ENCODE assay signal across 10 mouse cellular contexts in genomic region chr5:125411972-125412530, GRCm38 (mm10). TPM values are rescaled to one million over a fixed set of nuclear protein-coding genes. Genes with fewer than 3 reads are reported as not detected.
DNase-seq lines count a peak whose midpoint lies in the region; ATAC-seq and TF ChIP-seq lines count a peak whose summit lies in the region.
"Had no signal": no experiment of that assay in that cellular context is flagged by ENCODE, and none has a peak within 500 bp of the region (broad histone marks: within the 10 kb centered on the region; RNA-seq: fewer than 3 reads in every experiment).

No protein-coding gene starts in this region.

- peak; percentile 51 to 67 for DNase-seq in frontal cortex, postnatal 25 days (ENCODE audit: low spot score in 2 of 2)
- DNase-seq in urinary bladder, postnatal 36 days (ENCODE audit: low spot score in 2 of 2): peak; percentile 34 to 54
- DNase-seq in urinary bladder, adult 18-20 months (ENCODE audit: low spot score in 2 of 2): no peak
- DNase-seq in layer of hippocampus, adult 2 months (ENCODE audit: low spot score in 2 of 2): peak in 1 of 2 experiments; percentile 82
- peak; percentile 71 for DNase-seq in mesoderm, embryonic 11.5 days (ENCODE audit: low read depth, low spot score)
- DNase-seq in thymus, postnatal 14 days: peak; percentile 88

- ATAC-seq in frontal cortex, adult (ENCODE audit: low TSS enrichment): no peak
- peak; percentile 40; the same call in 1 of the 2 replicates for ATAC-seq in common myeloid progenitor, adult 5-6 weeks (replicated peaks; ENCODE audit: low read depth, poor library complexity, severe bottlenecking)

- TF ChIP-seq CTCF in layer of hippocampus, adult 2 months (conservative IDR thresholded peaks at IDR 0.05): peak; percentile 78

- no peak overlapping the region for H3K27ac ChIP-seq in layer of hippocampus, adult 2 months
- H3K27ac ChIP-seq: embryonic facial prominence, embryonic 15.5 days; limb, embryonic 13.5 days had no signal

- no peak overlapping the region for H3K4me3 ChIP-seq in layer of hippocampus, adult 2 months
- H3K4me3 ChIP-seq: embryonic facial prominence, embryonic 15.5 days; limb, embryonic 13.5 days had no signal

RNA-seq across cellular contexts. Expression of gene Dhx37, which starts 21.9 kb away (rescaled TPM):
- 19.8 and 72.8 TPM in 2 replicates for total RNA-seq in common myeloid progenitor, adult 5-6 weeks (2017)
- total RNA-seq in layer of hippocampus, adult 2 months (2021): 10 to 100 TPM; 15.2 to 15.6 TPM

RNA-seq across cellular contexts. Expression of gene Ubc, which starts 22.0 kb away (rescaled TPM):
- total RNA-seq in common myeloid progenitor, adult 5-6 weeks (2017): 252 and 273 TPM in 2 replicates
- total RNA-seq in layer of hippocampus, adult 2 months (2021): 100 to 1,000 TPM; 713 to 818 TPM

RNA-seq across cellular contexts. Expression of gene Gm10382, which starts 22.9 kb away (rescaled TPM):
- total RNA-seq in common myeloid progenitor, adult 5-6 weeks (2017): 1.2 TPM in 1 of 2 replicates, not detected in the other
- total RNA-seq in layer of hippocampus, adult 2 months (2021): not detected

RNA-seq across cellular contexts. Expression of gene Bri3bp, which starts 29.3 kb away (rescaled TPM):
- 32.7 and 32.8 TPM in 2 replicates for total RNA-seq in common myeloid progenitor, adult 5-6 weeks (2017)
- total RNA-seq in layer of hippocampus, adult 2 months (2021): 100 to 1,000 TPM in 1 of 2 experiments, 10 to 100 TPM in 1; 93.2 to 107 TPM

Comparison
In these comparisons a context has a peak if more than half of its experiments do, and no peak if none do; other contexts are left out.
1. DNase-seq: peak in frontal cortex, postnatal 25 days (2 of 2), urinary bladder, postnatal 36 days (2 of 2), mesoderm, embryonic 11.5 days (single experiment) and thymus, postnatal 14 days (single experiment); none in urinary bladder, adult 18-20 months (0 of 2).